Mouse (Mus musculus) c-Kit-negative CD71-positive TER-119-positive erythroid progenitor cells, embryonic 14.5 days (primary cell): Measurements from ENCODE around the gene Pkdcc.

Source experiments
- DNase-seq: peaks from one replicate; pipeline ENCODE4 v3.0.0-alpha.2; 2013; ENCODE audit warnings: low read depth, low spot score

Gene Pkdcc

DNA sequence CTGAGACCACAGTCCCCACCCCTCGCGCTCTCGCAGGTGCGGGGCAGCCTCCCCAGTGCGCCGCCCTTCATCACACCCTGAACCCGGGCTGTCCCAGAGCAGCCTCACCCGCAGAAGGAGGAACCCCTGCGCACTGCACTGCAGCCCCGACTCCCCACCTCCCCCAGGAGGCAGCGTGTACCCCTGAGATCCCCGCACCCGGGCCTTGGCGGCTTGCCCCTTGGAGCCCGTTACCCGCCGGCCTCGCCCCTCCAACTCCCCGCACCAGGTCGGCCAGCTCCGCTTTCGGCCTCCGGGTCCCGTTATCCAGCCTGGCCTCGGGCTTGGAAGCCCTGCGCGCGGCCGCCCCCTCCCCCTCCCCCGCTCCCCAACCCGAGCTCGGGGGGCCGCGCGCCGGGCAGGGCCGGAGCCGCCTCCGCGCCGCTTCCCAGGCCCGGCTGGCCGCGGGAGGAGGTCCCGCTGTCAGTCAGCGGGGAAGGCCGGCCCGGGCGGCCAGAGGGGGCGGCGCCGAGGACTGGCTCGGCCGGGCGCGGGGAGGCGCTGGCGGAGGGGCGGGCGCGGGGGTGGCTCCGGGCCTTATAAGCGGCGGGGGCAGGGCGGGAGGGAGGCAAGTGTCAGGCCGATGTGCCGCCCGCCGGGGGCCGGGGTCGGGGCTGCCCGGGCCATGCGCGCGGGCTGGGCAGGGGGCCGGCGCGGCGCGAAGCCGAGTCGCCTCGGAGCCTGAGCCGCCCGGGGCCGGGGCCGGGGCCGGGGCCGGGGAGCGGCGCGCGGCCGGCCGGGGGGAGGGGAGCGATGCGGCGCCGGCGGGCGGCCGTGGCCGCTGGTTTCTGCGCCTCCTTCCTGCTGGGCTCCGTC is at the start of gene Pkdcc:
Gene Pkdcc (plus strand): TSS at position 619 of the 855 bp plus-strand sequence.
- DNase-seq, result no peak

DNA sequence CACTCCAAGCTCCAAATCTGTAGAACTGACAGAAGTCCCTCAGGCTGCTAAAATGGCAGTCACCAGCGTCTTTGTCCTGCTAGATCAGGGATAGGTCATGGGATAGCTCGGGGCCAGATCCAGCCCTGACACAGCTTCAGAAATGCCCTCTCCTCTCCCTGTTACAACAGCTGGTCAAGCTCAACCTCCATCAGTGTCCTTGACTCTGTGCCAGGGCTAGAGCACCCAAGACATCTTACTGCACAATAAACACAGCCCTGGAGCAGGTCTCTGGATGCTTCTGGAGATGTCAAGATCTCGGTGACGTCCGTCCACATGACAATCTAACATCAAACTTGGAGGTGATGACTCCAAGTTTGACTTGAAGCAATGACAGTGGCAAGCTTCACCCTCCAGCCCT is 48.9 kb upstream of the Pkdcc start:
- no peak for DNase-seq

DNA sequence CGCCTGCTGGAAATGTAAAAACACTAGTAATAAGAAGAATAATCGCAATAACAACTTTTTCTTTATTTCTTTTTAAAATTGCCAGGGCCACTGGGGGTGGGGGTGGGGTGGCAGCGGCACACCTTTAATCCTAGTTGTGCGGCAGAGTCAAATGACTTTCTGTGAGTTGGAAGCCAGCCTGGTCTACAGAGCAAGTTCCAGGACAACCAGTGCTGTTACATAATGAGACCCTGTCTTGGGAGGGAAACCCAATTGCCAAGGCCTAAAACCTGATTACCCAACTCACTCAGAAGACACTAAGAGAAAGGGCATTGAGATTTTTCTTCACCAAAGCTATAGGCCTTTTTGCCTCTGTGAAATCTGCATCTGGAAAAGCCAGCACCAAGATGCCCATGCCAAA is 38.9 kb upstream of the Pkdcc start:
- DNase-seq, result no peak

DNA sequence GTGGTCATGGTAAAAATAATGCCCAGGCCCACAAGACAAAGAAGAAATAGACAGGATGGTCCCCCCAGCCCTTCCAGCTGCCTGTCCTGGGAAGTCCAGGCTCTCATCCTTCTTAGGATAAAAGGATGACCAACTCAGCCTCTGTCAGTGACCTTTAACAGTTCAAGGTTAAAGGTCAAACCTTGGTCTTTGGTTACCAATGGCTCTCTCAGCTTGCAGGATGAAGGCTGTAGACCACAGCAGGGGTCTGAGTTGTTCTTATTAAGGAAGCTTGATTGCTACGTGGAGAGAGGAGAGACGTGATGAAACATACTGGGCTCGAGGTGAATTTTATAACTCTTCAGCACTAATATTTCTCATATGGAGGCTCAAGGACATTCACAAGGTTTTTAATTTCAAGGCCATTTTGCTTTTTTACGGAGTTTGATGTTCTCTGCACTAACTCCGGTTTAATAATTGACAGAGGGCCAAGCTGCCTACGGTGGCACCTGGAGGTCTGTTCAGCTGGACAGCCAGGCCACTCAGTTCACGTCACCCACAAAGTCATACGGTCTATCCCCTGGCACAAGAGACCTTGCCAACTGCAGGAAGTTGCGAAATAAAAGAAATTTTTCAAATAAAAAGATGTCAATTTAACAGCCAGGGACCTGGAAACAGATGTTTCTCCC is 36.5 kb upstream of the Pkdcc start:
- DNase-seq, result no peak

DNA sequence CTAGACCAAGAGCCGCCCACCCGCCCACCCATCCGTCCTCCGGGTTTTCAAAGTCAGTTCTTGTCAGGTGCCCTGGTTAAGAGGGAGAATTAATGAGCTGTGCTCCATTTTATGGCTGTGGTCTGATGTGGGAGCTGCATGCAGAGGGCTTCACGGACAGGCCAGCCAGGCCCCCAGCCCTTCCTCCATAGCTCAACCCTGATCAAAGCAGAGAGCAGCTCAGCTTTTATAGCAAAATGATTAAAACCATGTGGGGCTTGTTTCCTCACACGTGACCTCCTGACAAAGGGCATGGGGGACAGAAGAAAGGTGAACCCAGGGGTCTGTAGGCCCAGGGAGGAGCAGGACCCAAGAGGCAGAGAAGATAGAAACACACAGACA is 36.0 kb upstream of the Pkdcc start:
- DNase-seq, result no peak

DNA sequence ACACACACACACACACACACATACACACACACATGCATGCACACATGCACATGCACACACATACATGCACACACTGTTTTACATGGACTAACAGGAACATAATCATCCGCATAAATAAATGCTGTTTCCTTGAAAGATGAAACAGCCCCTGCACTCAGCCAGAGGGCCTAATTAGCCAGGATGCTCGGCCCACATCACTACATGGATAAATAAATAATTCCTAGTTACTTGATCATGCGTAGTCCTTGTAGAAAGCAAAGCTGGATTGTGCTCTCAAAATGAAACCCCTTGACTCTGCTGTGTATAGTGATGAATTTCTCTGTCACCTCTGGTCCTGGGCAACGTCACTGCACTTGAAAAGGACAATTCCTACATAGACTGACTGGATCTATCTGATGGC is 35.5 kb upstream of the Pkdcc start:
- no peak for DNase-seq

DNA sequence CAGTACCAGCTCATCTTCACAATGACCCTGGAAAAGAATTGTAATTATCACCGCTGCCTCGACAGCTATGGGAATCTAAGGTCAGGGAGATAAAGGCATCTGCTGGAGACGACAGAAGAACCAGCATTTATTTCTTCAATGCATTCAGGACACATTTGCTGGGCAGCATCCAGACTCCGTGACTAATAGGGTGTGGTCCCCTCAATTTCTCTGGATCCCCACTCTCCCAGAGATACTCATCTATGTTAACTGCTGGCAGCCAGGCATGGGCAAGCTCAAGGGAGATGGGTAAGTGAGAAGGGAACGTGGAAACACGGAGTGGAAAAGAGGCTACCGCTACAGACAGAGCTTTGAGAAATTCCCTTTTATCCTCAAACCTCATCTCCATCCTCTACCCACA is 34.0 kb upstream of the Pkdcc start:
- no peak for DNase-seq

DNA sequence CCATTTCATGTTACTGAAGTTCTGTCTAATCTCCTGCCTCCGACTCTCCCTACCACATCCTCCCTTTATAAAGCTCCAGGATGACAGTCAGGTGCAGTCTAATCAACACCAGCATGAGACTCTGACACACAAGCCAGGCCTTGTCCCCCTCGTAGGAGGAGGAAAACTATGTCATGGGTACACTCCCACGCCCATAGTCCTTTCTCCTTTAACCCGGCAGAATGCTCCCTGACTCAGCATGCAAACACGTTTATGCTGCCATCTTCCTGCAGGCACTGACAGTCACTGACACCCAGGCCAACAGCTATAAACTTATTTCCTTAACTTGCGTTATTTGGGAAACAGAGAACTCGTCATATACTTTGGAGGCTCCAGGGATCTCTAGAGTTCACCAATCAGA is 33.5 kb upstream of the Pkdcc start:
- DNase-seq, result no peak

DNA sequence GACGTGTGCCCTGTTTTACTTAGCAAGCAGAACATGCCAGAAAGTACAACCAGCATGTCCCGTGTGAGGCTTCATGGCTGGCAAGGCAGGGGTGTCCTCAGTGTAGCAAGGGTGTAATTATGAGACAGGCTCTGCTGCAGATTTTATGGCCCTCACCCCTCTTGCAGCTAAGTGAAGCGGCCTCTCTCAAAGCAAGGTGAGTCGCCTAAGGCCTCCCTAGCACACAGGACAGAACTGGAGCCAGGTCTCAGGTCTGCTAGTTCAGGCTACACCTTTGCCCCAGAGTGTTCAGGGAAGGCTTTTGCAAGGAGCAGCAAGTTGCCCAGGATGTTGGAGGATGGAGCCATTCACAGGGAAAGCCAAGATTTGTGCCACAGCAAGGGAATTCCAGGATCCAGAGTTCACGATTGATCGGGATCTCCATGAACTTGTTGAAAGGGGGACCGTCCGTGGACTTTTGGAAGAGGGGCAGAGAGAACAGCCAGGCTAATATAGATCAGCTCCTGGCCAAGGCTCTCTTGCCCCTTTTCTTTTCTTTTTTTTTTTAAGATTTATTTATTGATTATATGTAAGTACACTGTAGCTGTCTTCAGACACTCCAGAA is 32.9 kb upstream of the Pkdcc start:
- no peak for DNase-seq

DNA sequence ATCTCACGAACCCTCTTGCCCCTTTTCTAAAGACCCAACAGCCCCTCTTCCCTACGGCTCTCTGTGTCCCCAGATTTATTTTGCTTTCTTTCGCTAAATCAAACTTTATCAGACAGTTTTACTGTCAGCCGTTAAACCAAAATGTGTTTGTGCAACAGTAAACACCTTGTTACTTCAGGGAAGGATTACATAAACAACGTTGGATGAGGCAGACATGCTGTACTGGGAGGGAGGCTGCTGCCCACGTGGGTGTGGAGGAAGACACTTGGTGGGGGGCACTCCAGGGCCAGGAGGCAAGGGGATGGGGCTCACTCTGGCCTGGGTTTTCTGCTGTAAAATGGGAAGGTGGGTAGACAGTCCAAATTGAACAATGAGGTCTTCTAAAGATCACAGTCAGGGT is 32.3 kb upstream of the Pkdcc start:
- no peak for DNase-seq

DNA sequence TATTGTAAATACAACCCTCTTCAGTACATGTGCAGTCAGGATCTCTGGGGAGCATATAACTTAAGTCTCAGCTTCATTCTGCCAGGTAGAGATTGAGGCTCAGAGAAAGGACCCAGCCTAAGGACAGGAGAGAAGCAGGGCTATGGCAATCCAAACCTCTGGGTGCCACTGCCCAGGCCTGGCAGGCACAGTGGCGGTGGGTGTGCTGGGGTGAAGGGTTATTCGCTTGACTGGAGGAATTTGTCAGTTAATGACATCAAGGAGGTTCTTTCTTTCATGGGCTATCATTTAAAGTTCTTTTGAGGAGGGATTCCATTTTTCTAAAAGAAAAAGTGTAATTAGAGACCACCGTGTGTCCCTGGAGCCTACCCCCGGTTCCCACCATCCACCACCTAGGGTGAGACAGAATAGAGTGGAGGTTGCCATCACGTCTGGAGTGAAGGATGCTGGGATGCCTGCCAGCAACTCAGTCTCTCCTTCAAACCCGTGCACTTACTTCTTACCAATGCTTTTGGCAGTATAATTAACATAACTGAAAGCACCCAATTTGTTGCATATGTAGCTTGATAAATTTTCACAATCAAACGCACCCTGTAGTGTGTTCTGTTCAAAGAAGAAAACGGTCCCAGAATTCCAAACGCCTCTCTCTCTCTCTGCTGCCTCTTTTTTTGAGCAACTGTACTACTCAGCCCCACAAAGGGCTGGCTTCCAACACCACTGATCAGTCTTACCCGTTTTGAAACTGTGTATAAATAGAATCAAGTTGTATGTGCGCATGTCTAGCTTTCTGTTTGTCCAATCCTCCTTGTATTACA is 27.1 kb upstream of the Pkdcc start:
- no peak for DNase-seq

DNA sequence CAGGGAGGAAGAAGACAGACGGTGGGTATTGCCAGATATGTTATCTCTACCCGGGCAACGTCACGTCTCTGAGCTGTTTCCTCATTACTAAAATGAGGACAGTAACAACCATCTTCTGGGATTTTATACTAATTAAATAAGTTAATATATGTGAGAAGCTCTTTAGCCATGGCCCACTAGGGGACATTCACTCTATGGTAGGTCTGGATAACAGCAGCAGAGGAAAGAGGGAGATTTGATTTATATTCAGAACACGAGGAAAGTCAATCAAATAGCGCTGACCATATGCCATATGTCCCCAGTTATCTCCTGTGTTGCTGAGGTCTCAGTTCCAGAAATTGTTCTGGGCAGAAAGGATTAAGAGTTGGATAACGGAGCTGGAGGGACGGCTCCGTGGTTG is 24.3 kb upstream of the Pkdcc start:
- DNase-seq, result no peak

DNA sequence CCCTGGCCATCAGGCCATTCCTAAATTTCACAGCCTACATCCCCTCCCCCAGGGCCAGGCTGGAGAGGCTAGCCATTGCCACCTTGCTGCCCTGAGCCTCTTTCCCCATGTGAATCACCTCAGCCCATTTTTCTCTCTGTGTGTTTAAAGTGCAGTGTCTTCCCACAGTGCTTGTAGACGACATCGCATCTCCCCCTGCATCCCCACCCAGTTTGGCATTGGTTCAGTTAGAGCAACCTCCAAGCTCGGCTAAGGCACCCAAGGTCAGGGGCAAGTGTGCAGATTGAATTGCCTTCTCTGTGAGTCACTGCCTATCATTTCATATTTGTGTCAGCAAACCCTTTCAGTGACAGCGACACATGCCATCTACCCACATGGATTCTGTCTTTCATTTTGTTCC is 20.6 kb upstream of the Pkdcc start:
- DNase-seq, result no peak

DNA sequence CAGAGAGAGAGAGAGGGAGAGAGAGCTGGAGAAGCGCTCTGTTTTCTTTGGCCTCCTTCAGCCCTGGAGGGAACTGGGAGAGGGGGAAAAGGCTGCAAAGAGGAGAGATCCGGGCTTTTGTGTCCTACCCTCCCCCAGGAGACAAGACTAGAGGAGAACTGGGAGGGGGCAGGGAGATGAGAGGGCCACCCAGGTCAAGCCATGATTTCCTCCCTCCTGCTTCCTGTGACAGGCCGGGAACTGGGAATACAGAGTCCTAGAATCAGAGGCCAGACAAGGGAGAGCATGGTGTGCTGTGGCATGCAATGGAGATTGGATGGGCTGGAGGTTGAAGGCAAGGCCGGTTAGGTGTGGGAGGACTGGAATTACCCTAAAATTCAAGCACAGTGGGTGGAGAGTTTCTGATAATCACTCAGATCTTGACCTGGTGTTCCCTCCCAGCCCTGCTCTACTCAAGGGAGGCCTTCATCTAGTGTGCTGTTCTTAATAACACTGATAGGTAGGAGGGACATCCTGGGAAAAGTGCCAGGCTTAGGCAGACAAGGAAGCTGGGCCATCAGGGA is 17.6 kb upstream of the Pkdcc start:
- no peak for DNase-seq

DNA sequence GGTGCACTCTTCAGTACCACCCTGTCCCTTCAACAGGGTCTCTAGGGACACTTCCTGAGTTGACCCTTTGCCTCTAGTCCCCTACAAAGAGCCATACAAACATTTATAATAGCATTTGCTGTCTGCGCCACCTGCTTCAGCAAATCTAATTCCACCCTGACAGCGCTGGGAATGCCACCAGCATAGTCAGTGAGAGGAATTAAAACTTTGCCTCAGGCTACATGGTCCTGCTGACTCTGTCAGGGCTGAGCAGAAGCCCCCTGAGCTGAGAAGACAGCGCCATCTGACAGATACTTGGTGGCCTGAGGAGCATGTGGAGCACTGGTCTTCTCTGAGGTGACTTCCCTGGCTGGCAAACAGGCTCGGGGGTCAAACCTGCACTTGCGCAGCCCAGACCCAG is 14.6 kb upstream of the Pkdcc start:
- DNase-seq, result no peak

DNA sequence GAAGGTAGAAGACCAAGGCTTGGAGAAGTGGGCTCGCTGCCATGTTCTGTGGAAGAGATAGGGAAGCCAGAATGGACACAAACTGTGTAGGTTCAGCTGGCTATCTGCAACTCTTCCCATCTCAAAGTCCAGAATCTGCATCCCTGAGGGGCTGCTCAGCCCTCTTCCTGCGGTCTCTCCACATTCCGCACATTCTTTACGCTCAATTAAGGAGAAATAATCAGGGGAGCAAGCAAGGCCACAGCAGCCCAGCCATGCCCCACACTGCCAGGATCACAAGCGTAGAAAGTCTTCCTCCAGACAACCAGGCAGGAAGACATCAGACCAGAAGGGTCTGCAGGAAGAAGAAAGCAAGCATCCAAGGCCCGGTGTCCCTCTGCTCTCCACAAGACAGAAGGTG is 13.8 kb upstream of the Pkdcc start:
- DNase-seq, result no peak

DNA sequence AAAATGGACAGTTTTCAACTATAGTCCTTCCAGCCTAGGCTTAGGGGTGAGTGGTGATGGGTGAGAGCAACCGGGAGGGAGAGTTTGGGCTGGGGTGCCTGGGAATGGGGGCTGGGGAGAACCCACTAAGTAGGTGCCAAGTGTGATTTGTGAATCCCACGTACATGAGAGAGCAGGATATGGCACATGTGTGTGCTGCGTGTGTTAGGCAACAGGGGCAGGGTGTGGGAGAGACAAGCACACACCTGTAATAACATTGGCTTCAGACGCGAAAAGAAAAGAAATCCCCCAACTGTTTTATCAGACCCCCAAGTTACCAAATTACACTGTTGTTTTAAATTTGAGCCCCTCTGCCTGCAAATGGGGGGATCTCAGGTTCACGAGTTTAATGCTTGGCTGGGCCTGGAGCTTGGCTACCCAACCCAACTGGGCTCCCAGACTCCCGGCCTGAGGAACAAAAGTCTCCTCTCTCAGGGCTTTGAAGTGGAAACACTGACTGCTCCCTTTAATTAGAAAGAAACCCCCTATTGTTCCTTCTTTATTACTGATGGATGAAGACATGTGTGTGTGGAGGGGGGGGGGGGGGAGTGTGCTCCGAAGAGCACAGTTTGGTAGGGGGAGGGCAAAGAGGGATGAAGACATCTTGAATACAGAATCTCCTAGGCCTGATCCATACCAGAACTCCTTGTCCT is 11.3 kb upstream of the Pkdcc start:
- DNase-seq, result no peak

DNA sequence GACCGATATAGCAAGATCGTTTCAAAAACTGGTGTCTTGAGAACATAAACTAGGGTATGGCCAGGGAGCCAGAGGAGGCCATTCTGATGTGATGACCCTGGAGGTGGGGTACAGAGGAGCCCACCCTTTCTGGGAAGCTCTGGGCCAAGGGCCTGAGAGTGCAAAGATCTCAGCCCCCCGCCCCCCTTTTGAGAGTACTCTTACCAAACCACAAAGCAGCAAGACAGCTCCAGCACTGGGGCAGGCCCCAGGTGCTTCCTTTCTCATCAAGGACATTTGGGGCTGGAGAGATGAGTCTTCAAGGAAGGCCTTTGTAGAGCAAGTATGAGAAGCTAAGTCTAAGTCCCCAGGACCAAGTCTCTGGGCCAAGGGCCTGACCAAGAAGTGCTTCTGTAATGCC is 7.8 kb upstream of the Pkdcc start:
- DNase-seq, result no peak

DNA sequence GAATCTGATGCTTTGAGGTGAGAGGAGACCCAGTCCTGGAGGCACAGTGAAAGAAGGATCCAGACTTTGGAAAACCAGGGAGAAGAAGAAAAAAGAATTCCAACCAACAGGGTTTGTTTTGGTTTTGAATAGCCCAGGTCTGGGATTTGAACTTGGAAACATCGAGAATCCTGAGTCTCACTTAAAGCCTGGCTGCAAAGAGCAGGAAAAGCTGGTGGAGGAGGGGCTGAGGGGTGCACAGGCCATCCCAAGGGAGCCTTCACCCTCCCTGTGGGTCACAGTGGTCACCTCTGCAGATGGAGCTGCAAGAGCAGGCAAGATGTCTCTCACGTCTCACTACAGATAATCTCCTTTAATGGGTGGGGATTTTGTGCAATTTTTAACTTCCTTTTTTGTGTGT is 6.6 kb upstream of the Pkdcc start:
- no peak for DNase-seq

DNA sequence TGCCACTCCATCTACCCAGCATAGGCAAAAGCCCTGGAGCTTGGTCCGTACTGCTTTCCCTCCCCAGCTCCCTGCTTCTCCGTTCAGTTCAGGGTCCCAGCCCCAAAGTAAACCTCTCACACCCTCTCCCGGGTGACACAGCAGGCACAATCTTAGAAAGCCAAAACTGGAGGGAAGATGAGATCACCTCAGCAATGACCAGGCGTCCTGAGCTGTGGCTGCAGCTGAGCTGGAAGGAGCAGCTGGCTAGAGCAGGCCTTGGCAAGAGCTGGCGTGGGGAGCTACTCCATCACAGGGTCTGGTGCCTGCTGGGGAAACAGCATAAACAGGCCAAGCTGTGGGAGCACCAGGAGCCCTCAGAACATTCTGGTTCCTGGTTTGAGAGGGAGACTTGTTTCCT is 4.6 kb upstream of the Pkdcc start:
- DNase-seq, result no peak

DNA sequence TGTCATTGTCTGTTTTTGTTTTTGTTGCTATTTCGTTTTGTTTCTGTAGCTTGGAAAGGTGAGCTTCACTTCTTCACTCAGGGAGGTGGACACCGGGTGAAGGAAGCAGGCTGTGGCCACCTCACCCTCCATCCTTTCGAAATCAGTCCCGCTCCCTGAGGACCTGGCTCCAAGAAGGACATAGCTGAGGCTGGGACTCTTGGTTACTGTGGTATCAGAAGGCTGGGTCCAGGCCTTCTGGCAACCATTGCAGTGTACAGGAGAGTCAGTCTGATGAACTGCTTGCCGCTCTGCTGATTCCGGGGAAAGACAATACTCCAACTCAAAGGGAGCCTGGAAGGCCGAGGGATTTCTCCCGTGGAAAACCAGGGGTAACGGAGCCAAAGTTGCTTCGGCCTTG is 3.9 kb upstream of the Pkdcc start:
- DNase-seq, result no peak
